Mouse (Mus musculus) heart, adult 2 months (tissue): ENCODE measurements at regions not wholly inside any gene's neighbourhood (a gene's known extent, or its start where the extent isn't known, plus 50 kb on each side); places are given as distances from the start of the nearest gene placed in this dataset.
A peak's percentile ranks its signal among the peaks of the same experiment; 100 is the strongest.
"Not testable (repeated sequence)": the region's sequence is repeated elsewhere in the genome, so short reads cannot be mapped to it uniquely, and the experiment has no call there.

Source experiments
- DNase-seq, 2 experiments: peaks; one replicate each; pipeline ENCODE4 v3.0.0; 2021
- H3K27ac ChIP-seq: fragments of 200-600 bp; 2 replicates; pipeline ENCODE4 v1.8.1; 2022
- H3K27me3 ChIP-seq: fragments of 200-500 bp; 2 replicates; pipeline ENCODE4 v1.6.1; 2012; ENCODE audit warnings: mild to moderate bottlenecking, low read length, inconsistent platforms, mixed read lengths; ENCODE audit not compliant: control insufficient read depth, insufficient read depth
- H3K36me3 ChIP-seq: fragments of 200-500 bp; 2 replicates; pipeline ENCODE4 v1.6.1; 2012; ENCODE audit warnings: low read length, inconsistent platforms; ENCODE audit not compliant: control insufficient read depth, insufficient read depth
- H3K4me1 ChIP-seq: fragments of 200-500 bp; 2 replicates; pipeline ENCODE4 v1.6.1; 2011; ENCODE audit warnings: low read length; ENCODE audit not compliant: control insufficient read depth, insufficient read depth
- H3K4me3 ChIP-seq: fragments of 200-600 bp; 2 replicates; pipeline ENCODE4 v1.8.1; 2022
- H3K79me2 ChIP-seq: fragments of 200-500 bp; replicated peaks from 2 replicates; pipeline ENCODE4 v1.6.1; 2012; ENCODE audit warnings: mild to moderate bottlenecking, inconsistent platforms, low read length, moderate library complexity, mixed read lengths; ENCODE audit not compliant: control insufficient read depth, insufficient read depth
- H3K9ac ChIP-seq: fragments of 200-500 bp; 2 replicates; pipeline ENCODE4 v1.6.1; 2012; ENCODE audit warnings: low read depth, mild to moderate bottlenecking, control low read depth, inconsistent platforms, low read length, mixed read lengths
- CTCF ChIP-seq: fragments of 200-600 bp; IDR thresholded peaks from 2 replicates; pipeline ENCODE4 v1.8.1; 2022; ENCODE audit warnings: antibody characterized with exemption, mild to moderate bottlenecking, moderate library complexity
- EP300 ChIP-seq: fragments of 200-500 bp; IDR thresholded peaks from 2 replicates; pipeline ENCODE4 v1.6.1; 2011; ENCODE audit warnings: low read depth, low read length, control low read depth; ENCODE audit not compliant: insufficient read depth
- POLR2A ChIP-seq: fragments of 200-500 bp; IDR thresholded peaks from 2 replicates; pipeline ENCODE4 v1.6.1; 2011; ENCODE audit warnings: mild to moderate bottlenecking, low read depth, low read length, control low read depth; ENCODE audit not compliant: insufficient read depth
- WGBS: fragments of 180-500 bp; shearing (Covaris S2); methylation state at CpG from one replicate; pipeline ENCODE4 v1.1.7; 2018; 5-methylcytosine and 5-hydroxymethylcytosine counted together
- intact Hi-C: fragments of 180-260 bp; cut with DNase I; formaldehyde crosslinking; loops from one replicate; pipeline ENCODE4 v1.15.1; 2025

DNA sequence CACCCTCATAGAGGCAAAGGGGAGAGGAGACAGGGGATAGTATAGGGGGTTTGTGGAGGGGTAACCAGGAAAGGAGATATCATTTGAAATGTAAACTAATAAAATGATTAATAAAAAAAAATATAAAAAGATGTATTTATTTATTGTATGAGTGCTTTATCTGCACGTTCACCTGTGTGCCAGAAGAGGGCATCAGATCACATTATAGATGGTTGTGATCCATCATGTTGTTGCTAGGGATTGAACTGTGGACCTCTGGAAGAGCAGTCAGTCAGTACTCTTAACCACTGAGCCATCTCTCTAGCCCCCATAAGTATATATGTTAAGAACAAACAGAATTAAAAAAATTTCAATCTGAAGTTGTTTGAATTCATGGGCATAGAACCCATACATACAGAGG lies 69.4 kb upstream of the Max start:
- TF ChIP-seq EP300: no peak
- TF ChIP-seq CTCF: peak; percentile 21; the same call in 1 of the 2 replicates
- no peak for TF ChIP-seq POLR2A
- Histone ChIP-seq H3K27ac (no peak overlapping the region), H3K9ac (no peak overlapping the region), H3K36me3 (no peaks in the 10 kb centered on the region), H3K4me1 (no peaks in the 10 kb centered on the region), H3K79me2 (no peaks in the 10 kb centered on the region), H3K27me3 (no peaks in the 10 kb centered on the region), H3K4me3 (no peak overlapping the region)
- WGBS: 62% methylated on average over 1 of the region's 1 CpGs
- DNase-seq: no peak
- intact Hi-C loops: no loop called here

- DNase-seq: no peak
Measured at GRCm38 (mm10) chr12:77025431-77025879, 63.5 kb upstream of the Max start.

DNA sequence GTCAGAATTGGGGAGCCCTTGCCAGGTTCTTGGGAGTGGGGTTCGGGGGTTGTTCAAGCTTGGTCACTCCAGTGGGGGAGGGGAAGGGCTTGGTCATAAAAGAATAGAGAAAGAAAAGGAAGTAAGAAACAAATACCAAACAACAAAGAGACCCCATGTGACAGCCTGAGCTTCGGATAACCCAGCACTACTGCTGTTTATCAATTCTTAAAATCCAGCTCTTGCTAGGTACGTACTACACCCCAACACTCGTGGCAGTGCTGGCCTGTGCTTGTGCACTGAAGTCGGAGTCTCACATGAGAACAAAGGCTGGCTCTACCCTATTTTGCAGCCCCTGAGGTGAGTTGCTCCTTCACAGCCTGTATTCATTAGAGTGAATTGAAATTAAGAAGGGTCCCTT lies 60.5 kb upstream of the Max start:
- WGBS: 73% methylated on average over 5 of the region's 5 CpGs
- no peak for TF ChIP-seq EP300
- TF ChIP-seq CTCF: no peak
- no peak for TF ChIP-seq POLR2A
- intact Hi-C loops: no loop called here

More at GRCm38 (mm10) chr12:77025431-77025879, 63.5 kb upstream of the Max start:
- Histone ChIP-seq H3K4me3 (no peak overlapping the region), H3K27me3 (no peaks in the 10 kb centered on the region; the same call in 1 of the 2 replicates), H3K9ac (no peak overlapping the region), H3K36me3 (no peaks in the 10 kb centered on the region), H3K4me1 (no peaks in the 10 kb centered on the region), H3K27ac (no peak overlapping the region), H3K79me2 (no peaks in the 10 kb centered on the region)
- intact Hi-C loops: no loop called here
- TF ChIP-seq CTCF (0 out of 2 replicates have a peak, but pooled peaks have one; percentile 3), EP300 (no peak)
- WGBS: 42% methylated on average over 7 of the region's 7 CpGs

DNA sequence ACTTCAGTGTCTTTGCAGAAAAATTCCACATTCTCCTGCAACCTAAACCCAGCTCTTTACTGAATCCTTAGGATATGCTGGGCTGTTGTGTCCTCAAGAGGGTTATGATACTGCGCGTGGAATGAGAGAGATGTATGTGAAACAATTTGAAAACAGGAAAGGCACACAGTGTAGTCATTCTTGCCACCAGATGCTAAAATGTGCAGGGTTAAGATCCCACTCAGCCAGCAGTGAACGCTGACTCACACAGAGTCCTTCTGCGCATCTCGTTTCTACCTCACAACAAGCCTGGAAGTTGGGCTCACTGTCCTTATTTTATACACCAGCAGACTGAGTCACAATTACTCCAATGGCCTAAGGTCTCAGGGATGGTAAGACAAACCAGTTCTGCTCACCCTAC lies 59.9 kb upstream of the Max start:
- Histone ChIP-seq H3K4me3 (no peak overlapping the region), H3K27me3 (no peaks in the 10 kb centered on the region; the same call in 1 of the 2 replicates), H3K36me3 (no peaks in the 10 kb centered on the region), H3K27ac (no peak overlapping the region), H3K4me1 (peaks cover 3% of the 10 kb centered on the region), H3K9ac (no peak overlapping the region), H3K79me2 (no peaks in the 10 kb centered on the region)
- TF ChIP-seq EP300 (no peak), POLR2A (no peak), CTCF (no peak)
- intact Hi-C loops: no loop called here
- WGBS: 68% methylated on average over 5 of the region's 5 CpGs
- DNase-seq: no peak

More for the DNA sequence above, 60.5 kb upstream of the Max start:
- peaks cover 3% of the 10 kb centered on the region for H3K4me1 ChIP-seq
- no peaks in the 10 kb centered on the region for H3K79me2 ChIP-seq
- H3K27ac ChIP-seq: no peak overlapping the region
- no peaks in the 10 kb centered on the region for H3K36me3 ChIP-seq
- DNase-seq: no peak
- H3K27me3 ChIP-seq: no peaks in the 10 kb centered on the region; the same call in 1 of the 2 replicates
- no peak overlapping the region for H3K4me3 ChIP-seq
- no peak overlapping the region for H3K9ac ChIP-seq

- Histone ChIP-seq H3K4me3 (no peak overlapping the region), H3K9ac (no peak overlapping the region), H3K27ac (no peak overlapping the region), H3K4me1 (peaks cover 3% of the 10 kb centered on the region), H3K27me3 (no peaks in the 10 kb centered on the region; the same call in 1 of the 2 replicates), H3K79me2 (no peaks in the 10 kb centered on the region), H3K36me3 (no peaks in the 10 kb centered on the region)
- no peak for TF ChIP-seq CTCF
- no peak for TF ChIP-seq POLR2A
- no peak for TF ChIP-seq EP300
- DNase-seq: peak in 1 of 2 experiments; percentile 33
- intact Hi-C loops: no loop called here
- WGBS: 44% methylated on average over 14 of the region's 14 CpGs
Measured at GRCm38 (mm10) chr12:77019708-77020511, 57.9 kb upstream of the Max start.

- H3K36me3 ChIP-seq, H3K27me3 ChIP-seq, H3K27ac ChIP-seq, intact Hi-C loops, H3K4me1 ChIP-seq, H3K79me2 ChIP-seq, H3K9ac ChIP-seq, DNase-seq, H3K4me3 ChIP-seq: not testable (repeated sequence)
- WGBS: 51% methylated on average over 2 of the region's 2 CpGs
Measured at GRCm38 (mm10) chr12:77019148-77019547, 57.1 kb upstream of the Max start.
